Mouse (Mus musculus) heart, postnatal 0 days (tissue): ENCODE results near the gene Hoxb6.

Experiments
- CTCF ChIP-seq: IDR thresholded peaks from 2 replicates; pipeline ENCODE4 v1.5.1; 2016; ENCODE audit warnings: antibody characterized with exemption, control low read depth, low read depth
- EP300 ChIP-seq: IDR thresholded peaks from 2 replicates; pipeline ENCODE4 v1.6.1; 2016; ENCODE audit warnings: antibody characterized with exemption, low read depth

- TF ChIP-seq EP300 (no peak), CTCF (no peak)
Measured at GRCm38 (mm10) chr11:96332105-96332504, 39.8 kb downstream of the Hoxb6 start.
